Mouse (Mus musculus) neural tube, embryonic 14.5 days (tissue): Measurements from ENCODE around the gene Cyb5r1. TPM values are rescaled to one million over a fixed set of nuclear protein-coding genes. Genes with fewer than 3 reads are reported as not detected.
"Not testable (repeated sequence)": the region's sequence is repeated elsewhere in the genome, so short reads cannot be mapped to it uniquely, and the experiment has no call there.

Source experiments
- ATAC-seq: fragments of 200-750 bp; cut with Nextera tagmentation; 2 replicates; pipeline ENCODE4 v1.8.0; 2017; ENCODE audit warnings: low read depth, mild to moderate bottlenecking, moderate TSS enrichment, moderate library complexity
- H3K27ac ChIP-seq: fragments of 300-500 bp; sonication (generic); 2 replicates; pipeline ENCODE4 v1.5.1; 2014; ENCODE audit warnings: low read depth, mild to moderate bottlenecking, control low read depth, low read length, moderate library complexity, mixed read lengths
- H3K27me3 ChIP-seq: fragments of 300-500 bp; sonication (generic); 2 replicates; pipeline ENCODE4 v1.6.1; 2014; ENCODE audit warnings: low read length; ENCODE audit not compliant: control insufficient read depth, insufficient read depth
- H3K36me3 ChIP-seq: fragments of 300-500 bp; sonication (generic); 2 replicates; pipeline ENCODE4 v1.6.1; 2014; ENCODE audit warnings: low read length, mixed read lengths; ENCODE audit not compliant: control insufficient read depth, insufficient read depth
- H3K4me1 ChIP-seq: fragments of 300-500 bp; sonication (generic); 2 replicates; pipeline ENCODE4 v1.6.1; 2014; ENCODE audit warnings: low read length; ENCODE audit not compliant: control insufficient read depth, insufficient read depth
- H3K4me2 ChIP-seq: fragments of 300-500 bp; sonication (generic); 2 replicates; pipeline ENCODE4 v1.6.1; 2014; ENCODE audit warnings: mild to moderate bottlenecking, low read depth, low read length, control low read depth
- H3K4me3 ChIP-seq: fragments of 300-500 bp; sonication (generic); 2 replicates; pipeline ENCODE4 v1.5.1; 2014; ENCODE audit warnings: low read depth, low read length, control low read depth, mixed read lengths
- H3K9ac ChIP-seq: fragments of 300-500 bp; sonication (generic); replicated peaks from 2 replicates; pipeline ENCODE4 v1.6.1; 2014; ENCODE audit warnings: low read depth, mild to moderate bottlenecking, control low read depth, low read length, mixed read lengths
- H3K9me3 ChIP-seq: fragments of 300-500 bp; sonication (generic); 2 replicates; pipeline ENCODE4 v1.6.1; 2016; ENCODE audit warnings: low read length; ENCODE audit not compliant: control insufficient read depth
- WGBS: fragments of 180-500 bp; shearing (Covaris S2); extraction: QIAGEN DNeasy Blood & Tissue Kit; methylation state at CpG from one replicate; pipeline ENCODE4 v1.1.7; 2014; 5-methylcytosine and 5-hydroxymethylcytosine counted together
- polyA plus RNA-seq: library from polyadenylated mRNA; unstranded; fragments of >200 nt; fragmentation: Nextera tagmentation; extraction: Ambion mirVana; gene quantifications from 2 replicates; pipeline ENCODE4 v1.2.1, GENCODE M21; 2014

Cyb5r1 gene
- polyA plus RNA-seq, 1 experiment from 2014 or later, result 16.2 TPM

- Histone ChIP-seq H3K36me3 (peaks cover 18% of the 10 kb centered on the region), H3K4me1 (peaks cover 41% of the 10 kb centered on the region), H3K9ac (no peak overlapping the region), H3K4me3 (no peak overlapping the region), H3K4me2 (no peak overlapping the region), H3K9me3 (no peaks in the 10 kb centered on the region), H3K27ac (0 out of 2 replicates have a peak overlapping the region, but pooled peaks have one; percentile 22), H3K27me3 (no peaks in the 10 kb centered on the region)
- WGBS, result 41% methylated on average over 5 of the region's 5 CpGs
- ATAC-seq, result no peak
These were observed 14.5 kb downstream of the Cyb5r1 start for GRCm38 (mm10) chr1:134419751-134420458.

- Histone ChIP-seq H3K4me2 (no peak overlapping the region), H3K27me3 (no peaks in the 10 kb centered on the region), H3K27ac (no peak overlapping the region), H3K36me3 (peaks cover 58% of the 10 kb centered on the region), H3K9ac (no peak overlapping the region), H3K4me1 (peaks cover 19% of the 10 kb centered on the region), H3K9me3 (no peaks in the 10 kb centered on the region), H3K4me3 (no peak overlapping the region)
- 75% methylated on average over 10 of the region's 10 CpGs for WGBS
- no peak for ATAC-seq
These were observed 18.6 kb downstream of the Cyb5r1 start for GRCm38 (mm10) chr1:134423911-134424310.

- Histone ChIP-seq H3K9me3 (no peaks in the 10 kb centered on the region), H3K27ac (no peak overlapping the region), H3K4me3 (no peak overlapping the region), H3K4me2 (no peak overlapping the region), H3K36me3 (peaks cover 69% of the 10 kb centered on the region), H3K27me3 (no peaks in the 10 kb centered on the region), H3K4me1 (no peaks in the 10 kb centered on the region), H3K9ac (no peak overlapping the region)
- WGBS, result 89% methylated on average over 5 of the region's 5 CpGs
- ATAC-seq, result no peak
These were observed 20.9 kb downstream of the Cyb5r1 start for GRCm38 (mm10) chr1:134426289-134426688.

- H3K27me3 ChIP-seq, result no peaks in the 10 kb centered on the region
- WGBS, result 89% methylated on average over 10 of the region's 10 CpGs
- no peak overlapping the region for H3K4me2 ChIP-seq
- peaks cover 37% of the 10 kb centered on the region for H3K36me3 ChIP-seq
- H3K4me1 ChIP-seq, result no peaks in the 10 kb centered on the region
- no peaks in the 10 kb centered on the region for H3K9me3 ChIP-seq
- ATAC-seq, result no peak
- H3K4me3 ChIP-seq, result no peak overlapping the region
- H3K9ac ChIP-seq, result no peak overlapping the region
- no peak overlapping the region for H3K27ac ChIP-seq
These were observed 27.6 kb downstream of the Cyb5r1 start for GRCm38 (mm10) chr1:134433002-134433401.

GRCm38 (mm10) chr1:134433473-134433872 lies 28.1 kb downstream of the Cyb5r1 start:
- no peak overlapping the region for H3K27ac ChIP-seq
- WGBS, result 91% methylated on average over 4 of the region's 4 CpGs
- H3K9ac ChIP-seq, result no peak overlapping the region
- no peak overlapping the region for H3K4me2 ChIP-seq
- H3K4me3 ChIP-seq, result no peak overlapping the region
- H3K27me3 ChIP-seq, result no peaks in the 10 kb centered on the region
- H3K4me1 ChIP-seq, result no peaks in the 10 kb centered on the region
- no peaks in the 10 kb centered on the region for H3K9me3 ChIP-seq
- no peak for ATAC-seq
- peaks cover 32% of the 10 kb centered on the region for H3K36me3 ChIP-seq

GRCm38 (mm10) chr1:134435414-134435813 lies 30.1 kb downstream of the Cyb5r1 start:
- H3K36me3 ChIP-seq, result peaks cover 23% of the 10 kb centered on the region
- H3K4me1 ChIP-seq, result no peaks in the 10 kb centered on the region
- H3K4me2 ChIP-seq, result no peak overlapping the region
- no peaks in the 10 kb centered on the region for H3K27me3 ChIP-seq
- no peak for ATAC-seq
- H3K9ac ChIP-seq, result no peak overlapping the region
- WGBS, result 36% methylated on average over 4 of the region's 4 CpGs
- H3K4me3 ChIP-seq, result no peak overlapping the region
- no peaks in the 10 kb centered on the region for H3K9me3 ChIP-seq
- no peak overlapping the region for H3K27ac ChIP-seq

- no peaks in the 10 kb centered on the region for H3K27me3 ChIP-seq
- WGBS, result 96% methylated on average over 6 of the region's 6 CpGs
- no peak overlapping the region for H3K4me3 ChIP-seq
- H3K4me1 ChIP-seq, result no peaks in the 10 kb centered on the region
- no peak for ATAC-seq
- H3K9ac ChIP-seq, result no peak overlapping the region
- H3K4me2 ChIP-seq, result no peak overlapping the region
- no peaks in the 10 kb centered on the region for H3K36me3 ChIP-seq
- H3K9me3 ChIP-seq, result no peaks in the 10 kb centered on the region
- no peak overlapping the region for H3K27ac ChIP-seq
These were observed 35.1 kb downstream of the Cyb5r1 start for GRCm38 (mm10) chr1:134440437-134440836.

GRCm38 (mm10) chr1:134441737-134442136 lies 36.4 kb downstream of the Cyb5r1 start:
- H3K4me1 ChIP-seq, H3K9me3 ChIP-seq, H3K4me2 ChIP-seq, ATAC-seq, H3K9ac ChIP-seq, H3K27ac ChIP-seq, H3K27me3 ChIP-seq, H3K4me3 ChIP-seq, H3K36me3 ChIP-seq: not testable (repeated sequence)
- 92% methylated on average over 6 of the region's 10 CpGs for WGBS

- no peak for ATAC-seq
- Histone ChIP-seq H3K4me1 (no peaks in the 10 kb centered on the region), H3K27me3 (no peaks in the 10 kb centered on the region), H3K27ac (no peak overlapping the region), H3K9me3 (no peaks in the 10 kb centered on the region), H3K4me3 (no peak overlapping the region), H3K9ac (no peak overlapping the region), H3K4me2 (no peak overlapping the region), H3K36me3 (no peaks in the 10 kb centered on the region)
- WGBS, result 96% methylated on average over 3 of the region's 3 CpGs
These were observed 37.0 kb downstream of the Cyb5r1 start for GRCm38 (mm10) chr1:134442394-134442793.
